Mouse (Mus musculus) erythroblast, embryonic 14.5 days (primary cell): ENCODE data around the gene Klk10.

ENCODE experiments used
- GATA1 ChIP-seq: IDR thresholded peaks from 2 replicates; pipeline ENCODE4 v1.6.1; 2012; ENCODE audit warnings: low read length, inconsistent platforms, mixed read lengths
- TAL1 ChIP-seq: IDR thresholded peaks from 3 replicates; pipeline ENCODE4 v1.6.1; 2012; ENCODE audit warnings: low read length, inconsistent platforms, mixed read lengths

GRCm38 (mm10) chr7:43774802-43775201 lies 6.0 kb upstream of the Klk10 start:
- TF ChIP-seq TAL1 (no peak), GATA1 (no peak)
